Mouse (Mus musculus): Measurements from ENCODE around the gene Rbck1. TPM values are rescaled to one million over a fixed set of nuclear protein-coding genes. Genes with fewer than 3 reads are reported as not detected.

The Rbck1 gene
- total and polyA plus RNA-seq, 2 experiments from 2014 or later: 88.9 to 108 TPM

GRCm38 (mm10) chr2:152324842-152325241, 7.6 kb downstream of the Rbck1 start:
- no peaks in the 10 kb centered on the region for H3K27me3 ChIP-seq (ENCODE audit: insufficient read depth, low read length)
- H3K4me1 ChIP-seq (ENCODE audit: insufficient read depth): no peaks in the 10 kb centered on the region
- no peaks in the 10 kb centered on the region for H3K9me3 ChIP-seq (ENCODE audit: low read length)
- ATAC-seq (no peak), DNase-seq (no peak)
- WGBS: 98% methylated on average over 3 of the region's 3 CpGs
- H3K36me3 ChIP-seq (ENCODE audit: insufficient read depth): peaks cover 73% of the 10 kb centered on the region
- no peak overlapping the region for H3K27ac ChIP-seq (ENCODE audit: low read depth, low read length)
- no peak overlapping the region for H3K4me3 ChIP-seq (ENCODE audit: low read depth, low read length)
- H3K9ac ChIP-seq: no peak overlapping the region
- H3K4me2 ChIP-seq (ENCODE audit: low read depth): no peak overlapping the region
- no peak for TF ChIP-seq CTCF (IDR thresholded peaks at IDR 0.05; ENCODE audit: low read depth)

GRCm38 (mm10) chr2:152323971-152324370, 8.5 kb downstream of the Rbck1 start:
- Histone ChIP-seq H3K4me1 (ENCODE audit: insufficient read depth) (no peaks in the 10 kb centered on the region), H3K27me3 (ENCODE audit: insufficient read depth, low read length) (no peaks in the 10 kb centered on the region), H3K4me3 (ENCODE audit: low read depth, low read length) (no peak overlapping the region), H3K9me3 (ENCODE audit: low read length) (no peaks in the 10 kb centered on the region), H3K4me2 (ENCODE audit: low read depth) (no peak overlapping the region), H3K36me3 (ENCODE audit: insufficient read depth) (peaks cover 72% of the 10 kb centered on the region), H3K9ac (no peak overlapping the region), H3K27ac (ENCODE audit: low read depth, low read length) (no peak overlapping the region)
- DNase-seq (no peak), ATAC-seq (no peak)
- WGBS: 96% methylated on average over 14 of the region's 14 CpGs
- TF ChIP-seq CTCF (IDR thresholded peaks at IDR 0.05; ENCODE audit: low read depth): no peak

GRCm38 (mm10) chr2:152322198-152322597, 10.3 kb downstream of the Rbck1 start:
- DNase-seq (no peak), ATAC-seq (no peak)
- no peak for TF ChIP-seq CTCF (IDR thresholded peaks at IDR 0.05; ENCODE audit: low read depth)
- Histone ChIP-seq H3K36me3 (ENCODE audit: insufficient read depth) (peaks cover 77% of the 10 kb centered on the region), H3K9ac (no peak overlapping the region), H3K4me3 (ENCODE audit: low read depth, low read length) (no peak overlapping the region), H3K27me3 (ENCODE audit: insufficient read depth, low read length) (no peaks in the 10 kb centered on the region), H3K4me1 (ENCODE audit: insufficient read depth) (no peaks in the 10 kb centered on the region), H3K27ac (ENCODE audit: low read depth, low read length) (no peak overlapping the region), H3K4me2 (ENCODE audit: low read depth) (no peak overlapping the region), H3K9me3 (ENCODE audit: low read length) (no peaks in the 10 kb centered on the region)
- WGBS: 95% methylated on average over 6 of the region's 6 CpGs

GRCm38 (mm10) chr2:152321558-152321957, 10.9 kb downstream of the Rbck1 start:
- peaks cover 74% of the 10 kb centered on the region for H3K36me3 ChIP-seq (ENCODE audit: insufficient read depth)
- no peak overlapping the region for H3K9ac ChIP-seq
- ATAC-seq: no peak
- H3K4me1 ChIP-seq (ENCODE audit: insufficient read depth): no peaks in the 10 kb centered on the region
- no peak overlapping the region for H3K4me2 ChIP-seq (ENCODE audit: low read depth)
- no peak overlapping the region for H3K27ac ChIP-seq (ENCODE audit: low read depth, low read length)
- TF ChIP-seq CTCF (IDR thresholded peaks at IDR 0.05; ENCODE audit: low read depth): no peak
- DNase-seq: no peak
- H3K9me3 ChIP-seq (ENCODE audit: low read length): no peaks in the 10 kb centered on the region
- WGBS: 90% methylated on average over 5 of the region's 5 CpGs
- H3K4me3 ChIP-seq (ENCODE audit: low read depth, low read length): no peak overlapping the region
- no peaks in the 10 kb centered on the region for H3K27me3 ChIP-seq (ENCODE audit: insufficient read depth, low read length)

- DNase-seq (no peak), ATAC-seq (no peak)
- Histone ChIP-seq H3K4me2 (ENCODE audit: low read depth) (no peak overlapping the region), H3K4me3 (ENCODE audit: low read depth, low read length) (no peak overlapping the region), H3K9ac (no peak overlapping the region), H3K36me3 (ENCODE audit: insufficient read depth) (peaks cover 72% of the 10 kb centered on the region), H3K27me3 (ENCODE audit: insufficient read depth, low read length) (no peaks in the 10 kb centered on the region), H3K4me1 (ENCODE audit: insufficient read depth) (no peaks in the 10 kb centered on the region), H3K27ac (ENCODE audit: low read depth, low read length) (no peak overlapping the region), H3K9me3 (ENCODE audit: low read length) (no peaks in the 10 kb centered on the region)
- TF ChIP-seq CTCF (IDR thresholded peaks at IDR 0.05; ENCODE audit: low read depth): no peak
- 82% methylated on average over 6 of the region's 6 CpGs for WGBS
Observed at GRCm38 (mm10) chr2:152317054-152317453, 15.4 kb downstream of the Rbck1 start.

- H3K4me3 ChIP-seq (ENCODE audit: low read depth, low read length): no peak overlapping the region
- H3K9ac ChIP-seq: no peak overlapping the region
- no peaks in the 10 kb centered on the region for H3K9me3 ChIP-seq (ENCODE audit: low read length)
- H3K27me3 ChIP-seq (ENCODE audit: insufficient read depth, low read length): no peaks in the 10 kb centered on the region
- no peaks in the 10 kb centered on the region for H3K4me1 ChIP-seq (ENCODE audit: insufficient read depth)
- no peak overlapping the region for H3K27ac ChIP-seq (ENCODE audit: low read depth, low read length)
- no peak for ATAC-seq
- no peak overlapping the region for H3K4me2 ChIP-seq (ENCODE audit: low read depth)
- no peak for DNase-seq
- WGBS: 89% methylated on average over 6 of the region's 6 CpGs
- TF ChIP-seq CTCF (IDR thresholded peaks at IDR 0.05; ENCODE audit: low read depth): no peak
- peaks cover 91% of the 10 kb centered on the region for H3K36me3 ChIP-seq (ENCODE audit: insufficient read depth)
Observed at GRCm38 (mm10) chr2:152313926-152314325, 18.5 kb downstream of the Rbck1 start.

- Histone ChIP-seq H3K4me1 (ENCODE audit: insufficient read depth) (no peaks in the 10 kb centered on the region), H3K9ac (no peak overlapping the region), H3K4me3 (ENCODE audit: low read depth, low read length) (no peak overlapping the region), H3K9me3 (ENCODE audit: low read length) (no peaks in the 10 kb centered on the region), H3K27ac (ENCODE audit: low read depth, low read length) (no peak overlapping the region), H3K27me3 (ENCODE audit: insufficient read depth, low read length) (no peaks in the 10 kb centered on the region), H3K36me3 (ENCODE audit: insufficient read depth) (peaks cover 91% of the 10 kb centered on the region), H3K4me2 (ENCODE audit: low read depth) (no peak overlapping the region)
- WGBS: 68% methylated on average over 7 of the region's 7 CpGs
- no peak for TF ChIP-seq CTCF (IDR thresholded peaks at IDR 0.05; ENCODE audit: low read depth)
- ATAC-seq (no peak), DNase-seq (no peak)
Observed at GRCm38 (mm10) chr2:152312996-152313395, 19.5 kb downstream of the Rbck1 start.

- Histone ChIP-seq H3K4me1 (ENCODE audit: insufficient read depth) (no peaks in the 10 kb centered on the region), H3K36me3 (ENCODE audit: insufficient read depth) (peaks cover 89% of the 10 kb centered on the region), H3K4me3 (ENCODE audit: low read depth, low read length) (no peak overlapping the region), H3K27me3 (ENCODE audit: insufficient read depth, low read length) (no peaks in the 10 kb centered on the region), H3K4me2 (ENCODE audit: low read depth) (no peak overlapping the region), H3K9me3 (ENCODE audit: low read length) (no peaks in the 10 kb centered on the region), H3K9ac (no peak overlapping the region), H3K27ac (ENCODE audit: low read depth, low read length) (no peak overlapping the region)
- ATAC-seq (no peak), DNase-seq (no peak)
- WGBS: 93% methylated on average over 3 of the region's 3 CpGs
- no peak for TF ChIP-seq CTCF (IDR thresholded peaks at IDR 0.05; ENCODE audit: low read depth)
Observed at GRCm38 (mm10) chr2:152307186-152307585, 25.3 kb downstream of the Rbck1 start.
